Mouse (Mus musculus) B cell, adult 2 months (primary cell): ENCODE results near the gene Hist1h1d.
A peak's percentile ranks its signal among the peaks of the same experiment; 100 is the strongest.
"Not testable (repeated sequence)": the region's sequence is repeated elsewhere in the genome, so short reads cannot be mapped to it uniquely, and the experiment has no call there.

Experiments
- DNase-seq, 2 experiments: peaks; one replicate each; pipeline ENCODE4 v3.0.0; 2022

Gene Hist1h1d

GRCm38 (mm10) chr13:23530181-23530900 lies 22.7 kb upstream of the Hist1h1d start:
- peak; percentile 84 to 86 for DNase-seq

GRCm38 (mm10) chr13:23530901-23531875 lies 21.9 kb upstream of the Hist1h1d start, which contains the start of gene Hist1h4h:
Hist1h4h (plus strand) TSS chr13:23531050.
- DNase-seq: peak; percentile 98

DNA sequence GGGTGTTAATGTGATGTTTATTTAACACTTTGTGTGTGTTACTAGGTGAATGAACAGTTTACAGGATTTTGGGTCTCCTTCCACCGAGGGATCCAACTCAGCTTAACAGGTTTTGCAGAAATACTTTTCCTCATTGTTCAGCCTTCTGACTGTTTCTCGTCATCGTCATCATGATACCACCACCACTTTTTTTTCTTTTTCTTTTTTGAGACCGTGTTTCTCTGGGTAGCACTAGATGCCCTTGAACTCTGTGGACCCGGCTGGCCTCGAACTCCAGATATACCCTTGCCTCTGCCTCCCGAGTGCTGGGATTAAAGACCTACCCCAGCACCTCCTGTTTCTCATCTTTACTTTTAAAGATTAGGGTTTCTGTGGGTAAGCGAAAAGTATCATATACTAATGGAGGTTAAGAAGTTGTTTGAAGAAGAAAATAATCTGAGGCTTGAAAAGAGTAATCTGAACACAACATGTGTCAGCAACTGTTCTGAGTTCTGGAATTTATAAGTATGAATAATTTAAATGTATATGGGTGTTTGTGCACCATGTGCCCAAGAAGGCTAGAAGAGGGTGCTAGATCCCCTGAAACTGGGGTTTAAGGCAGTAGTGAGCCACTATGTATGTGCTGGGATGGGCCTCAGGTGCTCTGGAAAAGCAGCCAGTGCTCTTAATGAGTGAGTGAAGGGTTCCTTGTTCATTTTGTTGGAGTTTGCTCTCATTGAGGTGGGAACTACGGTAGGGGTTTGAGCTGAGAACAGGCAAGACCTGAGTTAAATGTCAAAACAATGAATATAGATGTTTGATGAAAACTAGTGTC lies 20.6 kb upstream of the Hist1h1d start:
- DNase-seq: no peak

GRCm38 (mm10) chr13:23533560-23534367 lies 19.3 kb upstream of the Hist1h1d start, which contains the start of gene Hist1h2af:
Hist1h2af (plus strand) TSS chr13:23533906.
- peak; percentile 70 for DNase-seq

DNA sequence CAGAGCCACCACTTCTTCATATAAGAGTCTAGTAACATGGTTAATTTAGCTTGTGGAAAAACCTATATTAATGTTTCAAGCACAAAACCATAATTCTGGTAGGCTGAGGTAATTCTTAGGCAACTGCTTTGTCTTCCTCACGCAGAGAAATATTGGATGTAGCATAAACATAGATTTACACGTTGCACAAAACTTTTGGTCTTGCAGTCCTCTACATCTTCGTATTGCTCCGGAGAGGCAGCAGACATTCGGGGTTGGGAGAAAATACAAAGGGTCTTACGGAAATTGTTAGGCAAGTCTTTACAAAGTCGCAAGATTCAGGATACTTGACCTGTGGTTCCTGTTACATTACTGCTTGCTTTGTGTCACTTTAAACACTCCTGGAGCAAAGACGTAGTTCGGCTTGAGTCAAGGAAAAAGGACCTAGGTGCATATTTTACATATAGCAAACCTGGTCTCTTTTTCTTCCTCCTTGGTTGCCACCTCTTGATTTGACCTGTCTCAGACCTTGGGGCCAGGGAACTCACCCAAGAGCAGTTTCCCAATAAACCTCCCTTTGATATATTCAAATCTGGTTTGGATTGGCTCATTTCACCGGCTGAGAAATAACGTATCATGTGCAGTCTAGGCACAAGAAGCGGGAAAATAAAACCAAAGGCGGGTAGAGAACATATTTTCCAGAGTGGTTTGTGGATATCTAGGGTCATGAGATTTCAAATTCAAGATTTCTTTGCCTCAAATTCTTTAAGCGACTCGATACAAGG lies 18.5 kb upstream of the Hist1h1d start:
- no peak for DNase-seq

- peak; percentile 81 to 85 for DNase-seq
Measured at GRCm38 (mm10) chr13:23535137-23536075, 17.7 kb upstream of the Hist1h1d start, which contains the start of gene Hist1h3g. Hist1h3g (plus strand) TSS chr13:23535422.

DNA sequence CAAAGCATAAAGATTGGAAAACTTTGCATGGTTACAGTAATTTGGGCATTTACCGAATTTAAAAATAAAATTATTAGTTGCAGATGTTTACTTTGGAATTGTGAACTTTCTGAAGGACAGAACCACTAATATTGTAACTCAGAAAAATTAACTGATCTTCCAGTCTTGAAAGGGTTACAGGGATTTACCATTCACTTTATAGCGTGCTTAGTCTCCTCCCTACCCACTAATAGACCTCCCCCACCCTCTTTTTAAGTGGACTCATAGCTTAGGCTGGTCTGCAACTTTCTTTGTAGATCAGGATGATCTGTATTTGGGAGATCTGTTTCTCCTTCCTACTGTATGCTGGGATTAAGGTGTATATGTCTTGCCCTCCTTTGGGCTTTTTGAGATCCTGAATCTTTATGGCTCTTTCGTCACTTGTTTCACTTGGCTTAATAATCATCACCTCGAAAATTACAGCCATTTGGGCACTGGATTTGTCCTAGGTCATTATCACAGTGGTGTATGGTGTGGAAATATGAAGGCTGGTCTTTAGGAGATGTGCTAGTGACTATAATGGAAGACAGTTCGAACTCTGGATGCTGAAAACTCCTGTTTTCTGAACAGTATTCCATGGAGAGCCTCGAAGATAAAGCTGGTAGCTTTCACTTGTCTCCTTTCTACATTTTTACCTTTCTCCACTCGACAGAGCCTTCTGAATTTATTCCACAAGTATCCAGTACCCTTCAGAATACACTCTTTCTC lies 16.8 kb upstream of the Hist1h1d start:
- DNase-seq: no peak

DNA sequence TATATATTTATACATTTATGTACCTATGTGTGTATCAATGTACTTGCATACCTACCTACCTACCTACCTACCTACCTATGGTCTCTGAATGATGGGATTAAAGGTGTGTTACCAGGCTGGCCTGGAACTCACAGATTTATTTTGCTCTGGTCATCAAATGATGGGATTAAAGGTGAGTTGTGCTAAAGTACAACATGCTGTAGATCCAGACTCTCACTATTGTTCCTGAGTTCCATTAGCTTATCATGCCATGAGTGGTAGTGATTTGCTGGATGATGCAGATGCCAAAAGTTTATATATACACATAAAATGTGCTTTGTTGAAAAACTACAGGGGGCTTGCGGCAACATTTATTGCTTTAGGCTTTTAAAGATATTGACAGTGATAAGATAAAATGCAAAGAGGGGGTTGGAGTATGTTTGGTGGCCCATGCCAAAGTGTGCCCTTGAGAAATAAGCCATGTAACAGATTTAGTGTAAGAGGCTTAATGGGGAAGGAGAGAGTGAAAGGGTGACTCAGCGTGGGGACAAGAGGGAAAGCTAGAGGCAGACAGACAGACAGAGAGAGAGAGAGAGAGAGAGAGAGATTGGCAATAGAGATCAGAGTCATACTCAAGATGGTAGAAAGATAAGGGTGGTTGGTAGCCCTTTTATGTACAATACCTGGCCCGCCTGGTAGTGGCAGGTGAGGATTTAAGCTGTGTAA lies 15.9 kb upstream of the Hist1h1d start:
- no peak for DNase-seq

GRCm38 (mm10) chr13:23538249-23538648 lies 14.8 kb upstream of the Hist1h1d start:
- no peak for DNase-seq

DNA sequence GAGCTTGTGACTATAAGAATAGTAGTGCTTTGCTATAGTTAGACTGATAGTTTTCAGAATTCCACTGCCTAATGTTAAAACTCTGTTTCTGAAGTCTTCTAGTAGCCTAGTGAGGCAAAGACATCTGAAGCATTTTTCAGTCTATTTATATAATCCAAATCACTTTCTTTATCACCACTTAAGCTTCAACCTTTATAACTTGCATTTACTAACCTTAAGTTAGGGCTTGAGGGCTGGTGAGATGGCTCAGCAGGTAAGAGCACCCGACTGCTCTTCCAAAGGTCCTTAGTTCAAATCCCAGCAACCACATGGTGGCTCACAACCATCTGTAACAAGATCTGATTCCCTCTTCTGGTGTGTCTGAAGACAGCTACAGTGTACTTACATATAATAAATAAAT lies 13.2 kb upstream of the Hist1h1d start:
- not testable (repeated sequence) for DNase-seq

DNA sequence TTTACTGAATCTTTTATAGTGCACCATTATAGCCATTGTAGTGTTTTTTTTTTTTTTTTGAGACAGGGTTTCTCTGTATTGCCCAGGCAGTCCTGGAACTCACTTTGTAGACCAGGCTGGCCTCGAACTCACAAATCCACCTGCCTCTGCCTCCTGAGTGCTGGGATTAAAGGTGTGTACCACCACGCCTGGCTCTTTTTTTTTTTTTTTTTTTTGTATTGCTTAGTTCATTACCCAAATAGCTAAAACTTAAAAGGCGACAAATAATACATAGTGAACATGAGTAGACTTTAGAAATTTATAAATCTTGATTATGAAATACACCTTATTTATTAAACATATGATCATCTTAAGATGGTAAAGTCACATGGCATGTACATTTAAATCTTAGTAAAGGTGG lies 11.6 kb upstream of the Hist1h1d start:
- DNase-seq: no peak

DNA sequence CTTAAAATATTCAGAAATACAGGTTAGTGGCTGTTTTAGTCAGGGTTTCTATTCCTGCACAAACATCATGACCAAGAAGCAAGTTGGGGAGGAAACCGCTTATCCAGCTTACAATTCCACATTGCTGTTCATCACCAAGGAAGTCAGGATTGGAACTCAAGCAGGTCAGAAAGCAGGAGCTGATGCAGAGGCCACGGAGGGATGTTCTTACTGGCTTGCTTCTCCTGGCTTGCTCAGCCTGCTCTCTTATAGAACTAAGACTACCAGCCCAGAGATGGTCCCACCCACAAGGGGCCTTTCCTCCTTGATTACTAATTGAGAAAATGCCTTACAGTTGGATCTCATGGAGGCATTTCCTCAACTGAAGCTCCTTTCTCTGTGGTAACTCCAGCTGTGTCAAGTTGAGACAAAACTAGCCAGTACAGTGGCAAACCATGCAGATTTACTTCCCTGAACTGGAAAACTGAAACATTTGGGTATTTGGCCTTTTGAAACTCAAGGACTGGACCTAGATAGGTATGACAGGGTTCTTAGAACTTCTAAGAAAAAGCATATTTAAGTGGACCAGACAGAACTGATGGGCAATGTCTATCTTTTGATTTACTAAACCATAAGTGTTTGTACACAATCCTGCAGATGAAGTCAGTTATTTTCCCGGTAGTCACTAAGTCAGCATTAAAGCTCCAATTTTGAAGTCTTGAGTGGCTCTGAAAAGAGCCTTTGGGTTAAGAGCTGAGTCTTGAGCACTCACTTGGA lies 10.7 kb upstream of the Hist1h1d start:
- not testable (repeated sequence) for DNase-seq

DNA sequence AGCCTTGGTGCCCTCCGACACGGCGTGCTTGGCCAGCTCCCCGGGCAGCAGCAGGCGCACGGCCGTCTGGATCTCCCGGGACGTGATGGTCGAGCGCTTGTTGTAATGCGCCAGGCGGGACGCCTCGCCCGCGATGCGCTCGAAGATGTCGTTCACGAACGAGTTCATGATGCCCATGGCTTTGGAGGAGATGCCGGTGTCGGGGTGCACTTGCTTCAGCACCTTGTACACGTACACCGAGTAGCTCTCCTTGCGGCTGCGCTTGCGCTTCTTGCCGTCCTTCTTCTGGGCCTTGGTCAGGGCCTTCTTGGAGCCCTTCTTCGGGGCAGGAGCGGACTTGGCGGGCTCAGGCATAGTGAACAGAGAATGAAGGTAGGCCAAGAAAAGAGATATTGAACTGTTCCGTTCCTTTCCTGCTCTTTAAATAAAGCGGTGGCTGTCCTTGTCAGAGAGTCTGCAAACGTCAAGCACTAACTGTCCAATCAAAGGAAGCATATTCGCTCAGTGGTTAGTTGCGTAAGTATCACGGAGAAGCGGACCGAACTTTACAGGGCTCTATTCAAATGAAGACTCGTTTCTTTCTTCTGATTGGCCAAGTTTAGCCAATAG lies 10.0 kb upstream of the Hist1h1d start, which contains the start of gene Hist1h2bh:
TSS of gene Hist1h2bh (minus strand) at position 394 of the 609 bp plus-strand sequence.
- DNase-seq: peak; percentile 74

- DNase-seq: peak; percentile 86 to 88
Measured at GRCm38 (mm10) chr13:23543965-23544786, 8.9 kb upstream of the Hist1h1d start, which contains the start of gene Hist1h3f. Hist1h3f (plus strand) TSS chr13:23544052.

GRCm38 (mm10) chr13:23544787-23545120 lies 8.3 kb upstream of the Hist1h1d start:
- not testable (repeated sequence) for DNase-seq

DNA sequence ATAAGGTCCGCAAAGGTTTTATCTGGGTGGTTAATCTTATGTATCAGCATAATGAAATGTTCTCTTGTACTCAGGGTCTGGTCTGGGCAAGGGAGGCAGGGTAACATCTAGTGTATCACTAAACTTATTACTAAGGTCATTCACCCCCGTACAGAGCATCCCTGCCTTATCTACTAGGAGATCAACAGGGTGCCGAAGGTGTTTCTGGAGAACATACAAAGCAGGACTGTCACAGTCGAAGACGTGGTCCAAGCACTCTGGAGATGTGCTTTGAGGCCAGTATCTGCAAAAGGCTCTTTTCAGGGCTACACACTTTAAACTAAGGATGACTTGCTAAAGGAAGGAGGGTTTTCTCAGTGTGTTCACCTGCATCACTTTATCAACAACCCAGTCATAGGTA lies 6.4 kb upstream of the Hist1h1d start:
- no peak for DNase-seq
